Mouse (Mus musculus) limb, embryonic 12.5 days (tissue): ENCODE measurements around the gene Rbpj. TPM values are rescaled to one million over a fixed set of nuclear protein-coding genes. Genes with fewer than 3 reads are reported as not detected.

Experiments used
- ATAC-seq: fragments of 200-750 bp; cut with Nextera tagmentation; 2 replicates; pipeline ENCODE4 v1.8.0; 2017; ENCODE audit warnings: low read depth, moderate TSS enrichment; ENCODE audit not compliant: insufficient number of reproducible peaks, insufficient read depth, low FRiP score, low TSS enrichment
- H3K27ac ChIP-seq: fragments of 300-500 bp; sonication (generic); 2 replicates; pipeline ENCODE4 v1.5.1; 2016; ENCODE audit warnings: mild to moderate bottlenecking, moderate library complexity
- H3K27me3 ChIP-seq: fragments of 300-500 bp; sonication (generic); 2 replicates; pipeline ENCODE4 v1.6.1; 2016; ENCODE audit warnings: mild to moderate bottlenecking, moderate library complexity
- H3K36me3 ChIP-seq: fragments of 300-500 bp; sonication (generic); 2 replicates; pipeline ENCODE4 v1.6.1; 2016; ENCODE audit warnings: mild to moderate bottlenecking, moderate library complexity
- H3K4me1 ChIP-seq: fragments of 300-500 bp; sonication (generic); replicated peaks from 2 replicates; pipeline ENCODE4 v1.6.1; 2016
- H3K4me2 ChIP-seq: fragments of 300-500 bp; sonication (generic); 2 replicates; pipeline ENCODE4 v1.6.1; 2016; ENCODE audit warnings: mild to moderate bottlenecking, moderate library complexity
- H3K4me3 ChIP-seq: fragments of 300-500 bp; sonication (generic); replicated peaks from 2 replicates; pipeline ENCODE4 v1.5.1; 2016; ENCODE audit warnings: mild to moderate bottlenecking
- H3K9ac ChIP-seq: fragments of 300-500 bp; sonication (generic); replicated peaks from 2 replicates; pipeline ENCODE4 v1.6.1; 2016; ENCODE audit warnings: mild to moderate bottlenecking, moderate library complexity
- H3K9me3 ChIP-seq: fragments of 300-500 bp; sonication (generic); 2 replicates; pipeline ENCODE4 v1.6.1; 2016; ENCODE audit warnings: mild to moderate bottlenecking, moderate library complexity
- WGBS: fragments of 180-500 bp; shearing (Covaris S2); methylation state at CpG from one replicate; pipeline ENCODE4 v1.1.7; 2016; 5-methylcytosine and 5-hydroxymethylcytosine counted together
- polyA plus RNA-seq: library from polyadenylated mRNA; unstranded; fragments of >200 nt; fragmentation: Nextera tagmentation; extraction: Ambion mirVana; gene quantifications from 2 replicates; pipeline ENCODE4 v1.2.1, GENCODE M21; 2016

Rbpj gene
- polyA plus RNA-seq, 1 experiment from 2014 or later = 51.3 TPM

- no peak overlapping the region for H3K9ac ChIP-seq
- no peaks in the 10 kb centered on the region for H3K27me3 ChIP-seq
- H3K27ac ChIP-seq = no peak overlapping the region
- H3K4me2 ChIP-seq = peak overlapping the region; percentile 78
- H3K9me3 ChIP-seq = no peaks in the 10 kb centered on the region
- H3K4me3 ChIP-seq = no peak overlapping the region
- WGBS = 85% methylated on average over 5 of the region's 5 CpGs
- no peak for ATAC-seq
- H3K36me3 ChIP-seq = no peaks in the 10 kb centered on the region
- peaks cover 32% of the 10 kb centered on the region for H3K4me1 ChIP-seq
Observed at GRCm38 (mm10) chr5:53593080-53593688, 127.2 kb downstream of the Rbpj start.

DNA sequence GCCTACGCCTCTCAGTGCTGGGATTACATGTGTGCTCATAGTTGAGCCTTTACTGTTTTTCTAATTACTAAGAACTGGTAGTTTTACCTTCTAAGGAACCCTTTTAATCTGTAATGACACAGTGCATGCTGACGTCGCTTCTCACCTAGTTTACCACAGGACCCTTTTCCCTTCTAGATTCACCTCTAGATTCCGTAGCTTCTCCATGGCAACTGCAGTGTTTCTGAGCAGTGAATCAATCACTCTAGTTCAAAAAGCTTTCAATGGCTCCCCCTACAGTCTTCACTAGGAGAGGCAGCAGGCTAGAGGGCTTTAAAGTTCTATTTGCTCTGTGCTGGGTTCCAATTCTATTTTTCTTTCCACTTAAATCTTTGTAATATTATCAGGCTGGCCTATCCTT lies 128.3 kb downstream of the Rbpj start:
- no peaks in the 10 kb centered on the region for H3K36me3 ChIP-seq
- no peak overlapping the region; the same call in 1 of the 2 replicates for H3K4me2 ChIP-seq
- ATAC-seq = no peak
- no peaks in the 10 kb centered on the region for H3K9me3 ChIP-seq
- WGBS = 29% methylated on average over 4 of the region's 4 CpGs
- H3K27ac ChIP-seq = no peak overlapping the region
- no peak overlapping the region for H3K9ac ChIP-seq
- no peaks in the 10 kb centered on the region for H3K27me3 ChIP-seq
- no peak overlapping the region for H3K4me3 ChIP-seq
- H3K4me1 ChIP-seq = peaks cover 32% of the 10 kb centered on the region

DNA sequence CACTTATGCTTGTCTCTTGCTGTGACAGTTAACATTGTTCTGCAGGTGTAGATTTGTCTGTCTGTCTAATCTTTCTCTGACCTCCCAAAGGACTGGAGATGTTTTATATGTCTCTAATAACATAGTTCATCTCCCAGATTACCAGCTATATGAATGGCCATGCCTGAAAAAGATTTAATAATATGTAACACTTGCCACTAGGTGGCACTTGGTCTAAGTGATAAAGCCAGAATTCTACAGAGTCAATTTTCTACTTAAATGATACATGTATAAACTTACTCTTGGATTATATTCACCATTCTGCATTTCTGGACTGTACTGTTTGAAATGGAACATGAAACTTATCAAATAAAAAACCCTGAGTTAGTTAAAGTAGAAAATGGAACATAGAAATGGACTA lies 132.6 kb downstream of the Rbpj start:
- H3K9me3 ChIP-seq = no peaks in the 10 kb centered on the region
- no peak overlapping the region for H3K9ac ChIP-seq
- no peaks in the 10 kb centered on the region for H3K27me3 ChIP-seq
- peaks cover 26% of the 10 kb centered on the region for H3K4me1 ChIP-seq
- H3K4me3 ChIP-seq = no peak overlapping the region
- no peak overlapping the region for H3K4me2 ChIP-seq
- no peaks in the 10 kb centered on the region for H3K36me3 ChIP-seq
- no peak for ATAC-seq
- no peak overlapping the region for H3K27ac ChIP-seq

DNA sequence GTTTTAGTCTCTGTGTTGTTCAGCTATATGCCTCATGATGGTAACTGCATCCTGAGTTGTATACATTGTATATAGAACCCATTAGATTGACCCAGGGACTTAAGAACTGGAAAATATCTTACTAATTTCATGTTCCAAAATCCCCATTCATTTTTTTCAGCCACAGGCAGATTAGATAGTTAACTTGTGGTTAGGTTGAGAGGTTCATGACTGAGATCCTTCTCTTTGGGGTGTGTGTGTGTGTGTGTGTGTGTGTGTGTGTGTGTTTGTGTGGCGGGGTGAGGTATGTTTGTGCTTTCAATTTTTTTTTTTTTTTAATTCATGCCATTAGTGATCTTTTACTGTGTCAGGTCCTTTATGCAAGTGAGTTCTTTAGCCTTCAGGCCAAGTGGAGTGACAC lies 133.2 kb downstream of the Rbpj start:
- H3K9ac ChIP-seq = no peak overlapping the region
- ATAC-seq = no peak
- H3K4me1 ChIP-seq = peaks cover 24% of the 10 kb centered on the region
- H3K36me3 ChIP-seq = no peaks in the 10 kb centered on the region
- no peak overlapping the region for H3K4me2 ChIP-seq
- no peaks in the 10 kb centered on the region for H3K9me3 ChIP-seq
- no peak overlapping the region for H3K4me3 ChIP-seq
- H3K27me3 ChIP-seq = no peaks in the 10 kb centered on the region
- 78% methylated on average over 1 of the region's 1 CpGs for WGBS
- H3K27ac ChIP-seq = no peak overlapping the region

- Histone ChIP-seq H3K4me3 (no peak overlapping the region), H3K36me3 (no peaks in the 10 kb centered on the region), H3K4me1 (peaks cover 15% of the 10 kb centered on the region), H3K27ac (0 out of 2 replicates have a peak overlapping the region, but pooled peaks have one; percentile 17), H3K27me3 (no peaks in the 10 kb centered on the region), H3K9ac (no peak overlapping the region), H3K4me2 (no peak overlapping the region), H3K9me3 (no peaks in the 10 kb centered on the region)
- no peak for ATAC-seq
- 57% methylated on average over 8 of the region's 8 CpGs for WGBS
Observed at GRCm38 (mm10) chr5:53602194-53602593, 136.2 kb downstream of the Rbpj start.

- ATAC-seq = no peak
- no peaks in the 10 kb centered on the region for H3K27me3 ChIP-seq
- no peak overlapping the region for H3K4me3 ChIP-seq
- H3K36me3 ChIP-seq = no peaks in the 10 kb centered on the region
- H3K4me1 ChIP-seq = peaks cover 19% of the 10 kb centered on the region
- no peaks in the 10 kb centered on the region for H3K9me3 ChIP-seq
- WGBS = 79% methylated on average over 4 of the region's 4 CpGs
- H3K9ac ChIP-seq = no peak overlapping the region
- H3K27ac ChIP-seq = no peak overlapping the region
- H3K4me2 ChIP-seq = no peak overlapping the region
Observed at GRCm38 (mm10) chr5:53605450-53605849, 139.5 kb downstream of the Rbpj start.

- ATAC-seq = no peak
- Histone ChIP-seq H3K4me3 (no peak overlapping the region), H3K9me3 (no peaks in the 10 kb centered on the region), H3K27me3 (no peaks in the 10 kb centered on the region), H3K27ac (no peak overlapping the region), H3K4me2 (no peak overlapping the region), H3K4me1 (0 out of 2 replicates have a peak, but pooled peaks cover 7% of the 10 kb centered on the region), H3K9ac (no peak overlapping the region), H3K36me3 (no peaks in the 10 kb centered on the region)
- WGBS = 78% methylated on average over 9 of the region's 9 CpGs
Observed at GRCm38 (mm10) chr5:53607230-53607996, 141.5 kb downstream of the Rbpj start.

- Histone ChIP-seq H3K9me3 (0 out of 2 replicates have a peak, but pooled peaks cover 8% of the 10 kb centered on the region), H3K27me3 (no peaks in the 10 kb centered on the region), H3K9ac (no peak overlapping the region), H3K36me3 (peaks cover 3% of the 10 kb centered on the region; the same call in 1 of the 2 replicates), H3K27ac (no peak overlapping the region), H3K4me2 (no peak overlapping the region), H3K4me3 (no peak overlapping the region), H3K4me1 (peaks cover 3% of the 10 kb centered on the region; the same call in 1 of the 2 replicates)
- peak; percentile 63; the same call in 1 of the 2 replicates for ATAC-seq
- WGBS = 67% methylated on average over 1 of the region's 1 CpGs
Observed at GRCm38 (mm10) chr5:53618844-53619243, 152.9 kb downstream of the Rbpj start.

DNA sequence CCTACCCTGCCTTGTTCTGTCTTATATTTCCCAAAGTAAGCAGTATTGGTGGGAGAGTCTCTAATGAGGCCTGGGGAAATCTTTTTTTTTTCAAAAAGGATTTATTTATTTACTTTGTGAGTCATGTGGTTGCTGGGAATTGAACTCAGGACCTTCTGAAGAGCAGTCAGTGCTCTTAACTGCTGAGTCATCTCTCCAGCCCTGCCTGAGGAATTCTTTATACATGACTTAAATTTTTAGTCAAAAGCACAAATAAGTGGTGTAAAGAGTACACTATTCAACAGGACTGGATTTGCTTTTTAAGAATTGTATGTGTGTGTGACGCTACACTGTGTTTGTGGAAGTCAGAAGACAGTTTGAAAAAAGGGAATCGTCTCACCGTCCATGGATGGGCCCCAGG lies 166.1 kb downstream of the Rbpj start:
- Histone ChIP-seq H3K9ac (no peak overlapping the region), H3K27me3 (no peaks in the 10 kb centered on the region), H3K27ac (no peak overlapping the region), H3K4me1 (no peaks in the 10 kb centered on the region), H3K4me3 (no peak overlapping the region), H3K4me2 (no peak overlapping the region), H3K36me3 (peaks cover 11% of the 10 kb centered on the region; the same call in 1 of the 2 replicates), H3K9me3 (no peaks in the 10 kb centered on the region)
- ATAC-seq = no peak
- 83% methylated on average over 3 of the region's 3 CpGs for WGBS

DNA sequence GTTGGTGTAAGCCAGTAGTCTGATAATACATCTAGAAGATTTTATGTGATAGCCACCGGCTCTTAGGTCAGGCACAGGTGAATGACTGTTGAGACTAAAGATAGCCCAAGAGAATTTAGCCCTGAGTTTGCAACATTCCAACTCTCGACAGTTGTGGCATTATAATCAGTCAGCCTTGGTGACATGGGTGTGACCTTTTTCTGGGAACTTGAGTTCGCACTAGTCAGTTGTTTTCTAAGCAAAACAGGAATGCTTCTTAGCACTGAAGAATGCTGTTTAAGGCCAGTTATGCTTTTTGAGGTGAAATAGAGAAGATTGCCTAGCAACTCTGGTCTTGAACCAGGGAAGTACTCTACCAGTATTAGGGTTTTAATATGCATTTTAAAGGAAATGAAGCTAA lies 170.8 kb downstream of the Rbpj start:
- Histone ChIP-seq H3K27me3 (no peaks in the 10 kb centered on the region), H3K4me2 (no peak overlapping the region), H3K4me3 (no peak overlapping the region), H3K4me1 (no peaks in the 10 kb centered on the region), H3K9ac (no peak overlapping the region), H3K36me3 (peaks cover 7% of the 10 kb centered on the region; the same call in 1 of the 2 replicates), H3K27ac (no peak overlapping the region), H3K9me3 (no peaks in the 10 kb centered on the region)
- no peak for ATAC-seq
- 78% methylated on average over 3 of the region's 3 CpGs for WGBS

DNA sequence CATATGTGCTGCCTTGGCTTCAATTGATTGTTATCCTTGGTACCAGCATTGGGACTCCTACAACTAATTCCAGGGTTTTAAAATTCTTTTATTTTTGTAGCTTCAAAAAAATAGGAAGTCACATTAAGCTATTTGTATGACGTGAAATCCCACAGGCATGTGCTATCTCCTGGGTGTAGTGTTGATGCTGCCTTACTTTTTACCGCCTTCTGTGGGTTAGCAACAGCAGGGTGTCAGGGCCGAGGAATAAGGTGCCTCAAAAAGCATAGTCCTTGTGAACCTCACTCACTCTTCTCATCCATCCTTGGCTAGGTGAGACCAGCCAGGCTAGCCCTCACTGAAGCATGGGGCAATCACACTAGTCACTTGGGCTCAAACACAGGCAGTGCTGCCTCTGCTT lies 171.3 kb downstream of the Rbpj start:
- no peak for ATAC-seq
- 85% methylated on average over 3 of the region's 3 CpGs for WGBS

More for the DNA sequence above, 171.3 kb downstream of the Rbpj start:
- Histone ChIP-seq H3K27ac (no peak overlapping the region), H3K9me3 (no peaks in the 10 kb centered on the region), H3K4me3 (no peak overlapping the region), H3K9ac (no peak overlapping the region), H3K36me3 (peaks cover 10% of the 10 kb centered on the region), H3K4me1 (no peaks in the 10 kb centered on the region), H3K4me2 (no peak overlapping the region), H3K27me3 (no peaks in the 10 kb centered on the region)
